Mouse (Mus musculus): ENCODE measurements around the gene Ccdc134. TPM values are rescaled to one million over a fixed set of nuclear protein-coding genes. Genes with fewer than 3 reads are reported as not detected.

Ccdc134 gene
- polyA plus RNA-seq, 1 experiment from 2014 or later: 12.2 TPM

Other genes with a start within 250 kb of the Ccdc134 start
- 87.2 and 96.3 TPM in 2 replicates for gene Polr3h, start 201.7 kb upstream of the Ccdc134 start, polyA plus RNA-seq (2016; fragmentation: Nextera tagmentation; extraction: Ambion mirVana)
- gene Csdc2, start 191.2 kb upstream of the Ccdc134 start, polyA plus RNA-seq (2016; fragmentation: Nextera tagmentation; extraction: Ambion mirVana): 1.8 and 2.5 TPM in 2 replicates
- gene Pmm1, start 167.0 kb upstream of the Ccdc134 start, polyA plus RNA-seq (2016; fragmentation: Nextera tagmentation; extraction: Ambion mirVana): 24.6 and 28.0 TPM in 2 replicates
- gene 1700029P11Rik, start 147.4 kb upstream of the Ccdc134 start, polyA plus RNA-seq (2016; fragmentation: Nextera tagmentation; extraction: Ambion mirVana): not detected in 2 replicates
- 94.9 and 98.7 TPM in 2 replicates for gene Xrcc6, start 140.1 kb upstream of the Ccdc134 start, polyA plus RNA-seq (2016; fragmentation: Nextera tagmentation; extraction: Ambion mirVana)
- 19.6 and 21.8 TPM in 2 replicates for gene Desi1, start 94.1 kb upstream of the Ccdc134 start, polyA plus RNA-seq (2016; fragmentation: Nextera tagmentation; extraction: Ambion mirVana)
- 232 and 235 TPM in 2 replicates for gene Snu13, start 80.3 kb upstream of the Ccdc134 start, polyA plus RNA-seq (2016; fragmentation: Nextera tagmentation; extraction: Ambion mirVana)
- gene 4930407I10Rik, start 68.8 kb upstream of the Ccdc134 start, polyA plus RNA-seq (2016; fragmentation: Nextera tagmentation; extraction: Ambion mirVana): not detected in 2 replicates
- not detected in 2 replicates for gene Mei1, start 57.9 kb upstream of the Ccdc134 start, polyA plus RNA-seq (2016; fragmentation: Nextera tagmentation; extraction: Ambion mirVana)
- 96.9 and 99.4 TPM in 2 replicates for gene Srebf2, start 19.3 kb downstream of the Ccdc134 start, polyA plus RNA-seq (2016; fragmentation: Nextera tagmentation; extraction: Ambion mirVana)
- 0.31 and 0.37 TPM in 2 replicates for gene Shisa8, start 84.9 kb downstream of the Ccdc134 start, polyA plus RNA-seq (2016; fragmentation: Nextera tagmentation; extraction: Ambion mirVana)
- gene Tnfrsf13c, start 96.4 kb downstream of the Ccdc134 start, polyA plus RNA-seq (2016; fragmentation: Nextera tagmentation; extraction: Ambion mirVana): 0.30 TPM in 2 replicates
- gene Cenpm, start 116.8 kb downstream of the Ccdc134 start, polyA plus RNA-seq (2016; fragmentation: Nextera tagmentation; extraction: Ambion mirVana): 48.3 and 51.2 TPM in 2 replicates
- gene 1500009C09Rik, start 124.5 kb downstream of the Ccdc134 start, polyA plus RNA-seq (2016; fragmentation: Nextera tagmentation; extraction: Ambion mirVana): not detected in 2 replicates
- 0.81 and 1.4 TPM in 2 replicates for gene Sept3, start 147.0 kb downstream of the Ccdc134 start, polyA plus RNA-seq (2016; fragmentation: Nextera tagmentation; extraction: Ambion mirVana)
- gene Wbp2nl, start 171.0 kb downstream of the Ccdc134 start, polyA plus RNA-seq (2016; fragmentation: Nextera tagmentation; extraction: Ambion mirVana): 0.22 and 0.31 TPM in 2 replicates
- 36.5 and 40.8 TPM in 2 replicates for gene Naga, start 211.0 kb downstream of the Ccdc134 start, polyA plus RNA-seq (2016; fragmentation: Nextera tagmentation; extraction: Ambion mirVana)
- 39.1 and 42.8 TPM in 2 replicates for gene Pheta2, start 211.0 kb downstream of the Ccdc134 start, polyA plus RNA-seq (2016; fragmentation: Nextera tagmentation; extraction: Ambion mirVana)
- gene Smdt1, start 211.0 kb downstream of the Ccdc134 start, polyA plus RNA-seq (2016; fragmentation: Nextera tagmentation; extraction: Ambion mirVana): 193 and 196 TPM in 2 replicates
- gene Ndufa6, start 226.4 kb downstream of the Ccdc134 start, polyA plus RNA-seq (2016; fragmentation: Nextera tagmentation; extraction: Ambion mirVana): 368 and 383 TPM in 2 replicates